Mouse (Mus musculus): Measurements from ENCODE around the gene 9130409I23Rik. TPM values are rescaled to one million over a fixed set of nuclear protein-coding genes. Genes with fewer than 3 reads are reported as not detected.
"Not testable (repeated sequence)": the region's sequence is repeated elsewhere in the genome, so short reads cannot be mapped to it uniquely, and the experiment has no call there.

9130409I23Rik gene
- total RNA-seq, 2 experiments from 2014 or later, result not detected

DNA sequence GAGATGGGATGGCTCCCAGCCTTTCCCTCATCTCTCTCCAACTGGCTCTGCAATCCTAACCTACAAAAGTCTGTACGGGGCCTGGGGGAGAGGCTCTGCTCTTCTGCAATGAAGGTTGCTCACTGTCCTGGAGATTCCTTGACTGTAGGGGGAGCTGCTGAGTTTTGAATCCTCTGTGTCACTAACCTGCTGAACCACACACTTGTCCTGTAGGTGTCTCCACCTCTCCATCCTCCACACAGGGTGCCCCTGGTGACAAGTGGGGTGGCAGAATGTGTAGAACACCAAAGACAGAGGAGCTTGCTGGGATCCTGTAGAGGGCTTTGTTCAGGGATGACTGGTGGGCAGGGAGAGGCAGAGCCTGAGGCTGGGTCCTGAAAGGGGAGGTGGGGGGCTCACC lies 28.8 kb upstream of the 9130409I23Rik start:
- ATAC-seq (ENCODE audit: poor library complexity, severe bottlenecking), result peak; percentile 96

GRCm38 (mm10) chr1:181035015-181035778 lies 15.8 kb upstream of the 9130409I23Rik start:
- ATAC-seq (ENCODE audit: poor library complexity, severe bottlenecking), result not testable (repeated sequence)

DNA sequence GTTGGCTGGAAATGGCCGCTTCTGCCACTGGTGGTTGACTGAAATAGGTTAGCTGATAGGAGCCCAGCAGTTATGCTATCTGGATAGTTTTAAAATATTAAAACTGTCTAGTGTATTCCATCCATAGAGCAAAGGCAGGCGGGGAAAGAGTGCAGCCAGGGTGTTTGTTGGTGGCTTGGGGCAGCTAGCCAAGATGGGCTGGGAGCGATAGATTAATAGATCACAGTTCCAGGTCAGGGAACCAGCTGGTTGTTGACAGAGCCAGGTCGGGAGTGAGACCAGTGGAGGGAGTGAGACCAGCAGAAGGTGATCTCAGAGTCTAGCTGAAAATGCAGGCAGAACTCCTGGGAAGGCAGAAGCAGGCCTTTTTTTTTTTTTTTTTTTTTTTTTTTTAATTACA lies 13.4 kb upstream of the 9130409I23Rik start:
- ATAC-seq (ENCODE audit: poor library complexity, severe bottlenecking), result no peak

GRCm38 (mm10) chr1:181039652-181040051 lies 11.4 kb upstream of the 9130409I23Rik start:
- ATAC-seq (ENCODE audit: poor library complexity, severe bottlenecking), result peak; percentile 63; the same call in 1 of the 2 replicates

- peak; percentile 30; the same call in 1 of the 2 replicates for ATAC-seq (ENCODE audit: poor library complexity, severe bottlenecking)
These were observed 3.5 kb upstream of the 9130409I23Rik start for GRCm38 (mm10) chr1:181047520-181047919.

DNA sequence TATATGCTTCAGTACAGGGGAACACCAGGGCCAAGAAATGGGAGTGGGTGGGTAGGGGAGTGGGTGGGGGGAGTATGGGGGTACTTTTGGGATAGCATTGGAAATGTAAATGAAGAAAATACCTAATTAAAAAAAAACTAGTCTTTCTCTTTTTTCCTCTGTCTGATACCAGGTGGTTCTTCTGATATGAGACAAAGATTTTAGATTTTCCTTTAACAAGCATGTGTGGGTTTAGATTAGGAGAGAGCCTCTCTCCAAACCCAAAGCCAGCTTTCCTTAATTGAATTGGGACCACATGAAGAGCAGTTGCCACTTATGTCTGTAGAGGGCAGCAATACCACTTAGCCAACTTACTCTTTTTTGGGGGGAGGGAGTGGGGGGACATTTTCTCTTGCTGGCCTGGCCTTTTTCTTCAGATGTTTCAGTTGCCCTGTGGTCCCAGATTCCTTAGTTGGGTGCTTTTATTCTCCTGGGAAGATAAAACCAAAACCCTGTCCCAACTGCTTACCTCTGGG lies 1.7 kb upstream of the 9130409I23Rik start:
- no peak for ATAC-seq (ENCODE audit: poor library complexity, severe bottlenecking)

- no peak for ATAC-seq (ENCODE audit: poor library complexity, severe bottlenecking)
These were observed 1.9 kb downstream of the 9130409I23Rik start for GRCm38 (mm10) chr1:181052898-181053297.

DNA sequence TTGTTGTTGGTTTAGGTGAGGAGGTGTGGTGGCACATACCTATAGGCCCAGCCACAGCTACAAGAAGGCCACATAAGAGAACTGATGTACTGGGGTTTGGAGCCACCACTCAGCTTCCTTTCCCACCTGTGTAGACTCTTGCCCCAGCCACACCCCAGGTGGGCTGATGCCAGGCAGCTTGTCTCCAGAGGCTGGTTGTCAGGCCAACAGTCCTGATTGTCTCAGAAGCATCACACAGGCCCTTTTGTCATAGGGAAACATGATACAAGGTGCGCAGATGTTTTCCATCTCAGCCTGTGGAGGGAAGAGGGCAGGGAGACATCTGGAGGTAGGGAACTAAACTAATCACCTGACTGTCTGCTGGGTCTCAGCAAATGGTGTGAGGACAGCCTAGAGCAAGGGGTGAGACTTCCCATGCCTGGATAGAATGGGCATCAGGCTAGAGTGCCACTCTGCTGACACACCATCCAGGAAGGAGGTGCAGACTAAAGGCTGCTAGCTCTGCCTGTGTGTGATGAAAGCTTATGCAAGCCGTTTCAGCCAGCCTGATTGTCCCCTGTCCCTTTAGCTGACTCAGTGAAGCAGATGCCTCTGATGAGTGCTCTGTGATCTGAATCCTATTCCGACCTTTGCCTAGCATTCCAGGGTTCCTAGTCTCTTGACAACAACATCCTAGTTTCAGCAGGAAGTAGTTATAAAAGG lies 10.9 kb downstream of the 9130409I23Rik start:
- no peak for ATAC-seq (ENCODE audit: poor library complexity, severe bottlenecking)

- ATAC-seq (ENCODE audit: poor library complexity, severe bottlenecking), result no peak
These were observed 13.0 kb downstream of the 9130409I23Rik start for GRCm38 (mm10) chr1:181063991-181064390.

GRCm38 (mm10) chr1:181064648-181065047 lies 13.6 kb downstream of the 9130409I23Rik start:
- no peak for ATAC-seq (ENCODE audit: poor library complexity, severe bottlenecking)

GRCm38 (mm10) chr1:181068344-181068743 lies 17.3 kb downstream of the 9130409I23Rik start:
- ATAC-seq (ENCODE audit: poor library complexity, severe bottlenecking), result no peak

GRCm38 (mm10) chr1:181069671-181070070 lies 18.6 kb downstream of the 9130409I23Rik start:
- no peak for ATAC-seq (ENCODE audit: poor library complexity, severe bottlenecking)

DNA sequence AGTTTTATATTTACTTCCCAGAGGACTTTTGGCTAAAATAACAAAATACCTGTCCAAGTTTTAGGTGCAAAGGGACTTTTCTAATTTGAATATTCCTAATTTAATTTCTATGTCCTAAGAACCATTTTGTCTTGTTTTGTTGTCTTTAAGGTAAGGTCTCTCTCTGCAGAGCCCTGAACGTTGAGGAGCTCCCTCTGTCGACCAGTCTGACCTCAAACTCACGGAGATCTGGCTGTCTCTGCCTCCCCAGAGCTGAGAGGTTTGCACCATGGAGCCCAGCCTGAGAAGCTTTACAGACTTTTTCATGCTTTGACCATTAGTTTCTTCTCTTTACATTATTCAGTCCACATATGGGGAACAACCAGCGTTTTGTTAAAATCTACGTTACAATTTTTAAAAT lies 22.0 kb downstream of the 9130409I23Rik start:
- no peak for ATAC-seq (ENCODE audit: poor library complexity, severe bottlenecking)

- no peak for ATAC-seq (ENCODE audit: poor library complexity, severe bottlenecking)
These were observed 33.0 kb downstream of the 9130409I23Rik start for GRCm38 (mm10) chr1:181084021-181084420.

DNA sequence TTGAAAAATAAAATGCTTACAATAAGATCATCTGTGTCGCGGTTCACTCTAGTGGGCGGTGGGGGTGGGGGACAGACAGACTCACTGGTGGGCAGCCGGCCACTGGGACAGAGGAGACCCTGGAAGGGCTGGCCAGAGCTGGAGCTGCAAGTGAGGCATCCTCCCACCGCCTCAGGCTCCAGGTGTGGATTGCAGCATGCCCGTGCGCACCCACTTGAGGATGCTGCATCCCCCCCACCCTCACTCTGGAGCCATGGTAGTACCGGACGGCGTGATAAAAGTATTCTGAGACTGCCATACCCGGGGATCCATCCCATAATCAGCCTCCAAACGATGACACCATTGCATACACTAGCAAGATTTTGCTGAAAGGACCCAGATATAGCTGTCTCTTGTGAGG lies 39.0 kb downstream of the 9130409I23Rik start:
- no peak for ATAC-seq (ENCODE audit: poor library complexity, severe bottlenecking)

Other genes starting within 250 kb of the 9130409I23Rik start
- gene H3f3a, start 237.3 kb upstream of the 9130409I23Rik start, total RNA-seq (2015), result 3,482 and 3,921 TPM in 2 replicates
- gene H3f3a, start 237.3 kb upstream of the 9130409I23Rik start, total RNA-seq (2017), result 2,689 and 3,338 TPM in 2 replicates
- 18.1 and 21.1 TPM in 2 replicates for gene Sde2, start 200.1 kb upstream of the 9130409I23Rik start, total RNA-seq (2015)
- gene Sde2, start 200.1 kb upstream of the 9130409I23Rik start, total RNA-seq (2017), result 24.8 and 34.9 TPM in 2 replicates
- not detected in 2 replicates for gene Lefty2, start 158.1 kb upstream of the 9130409I23Rik start, total RNA-seq (2015)
- not detected in 2 replicates for gene Lefty2, start 158.1 kb upstream of the 9130409I23Rik start, total RNA-seq (2017)
- gene Pycr2, start 146.9 kb upstream of the 9130409I23Rik start, total RNA-seq (2015), result 14.5 and 16.4 TPM in 2 replicates
- 17.3 and 19.6 TPM in 2 replicates for gene Pycr2, start 146.9 kb upstream of the 9130409I23Rik start, total RNA-seq (2017)
- gene Lefty1, start 116.2 kb upstream of the 9130409I23Rik start, total RNA-seq (2015), result 0.60 and 1.5 TPM in 2 replicates
- gene Lefty1, start 116.2 kb upstream of the 9130409I23Rik start, total RNA-seq (2017), result 0.29 and 0.98 TPM in 2 replicates
- gene Tmem63a, start 108.9 kb upstream of the 9130409I23Rik start, total RNA-seq (2015), result 35.0 and 35.5 TPM in 2 replicates
- 31.7 and 35.2 TPM in 2 replicates for gene Tmem63a, start 108.9 kb upstream of the 9130409I23Rik start, total RNA-seq (2017)
- gene Ephx1, start 30.3 kb upstream of the 9130409I23Rik start, total RNA-seq (2015), result 1.3 and 2.4 TPM in 2 replicates
- 1.3 and 2.1 TPM in 2 replicates for gene Ephx1, start 30.3 kb upstream of the 9130409I23Rik start, total RNA-seq (2017)
- 19.8 and 22.7 TPM in 2 replicates for gene Nvl, start 93.0 kb downstream of the 9130409I23Rik start, total RNA-seq (2015)
- gene Nvl, start 93.0 kb downstream of the 9130409I23Rik start, total RNA-seq (2017), result 14.0 and 18.1 TPM in 2 replicates
- 95.3 and 111 TPM in 2 replicates for gene Cnih4, start 93.5 kb downstream of the 9130409I23Rik start, total RNA-seq (2015)
- 147 and 148 TPM in 2 replicates for gene Cnih4, start 93.5 kb downstream of the 9130409I23Rik start, total RNA-seq (2017)
- 257 and 258 TPM in 2 replicates for gene Wdr26, start 160.8 kb downstream of the 9130409I23Rik start, total RNA-seq (2015)
- 235 and 244 TPM in 2 replicates for gene Wdr26, start 160.8 kb downstream of the 9130409I23Rik start, total RNA-seq (2017)